In the genomic region with DNA sequence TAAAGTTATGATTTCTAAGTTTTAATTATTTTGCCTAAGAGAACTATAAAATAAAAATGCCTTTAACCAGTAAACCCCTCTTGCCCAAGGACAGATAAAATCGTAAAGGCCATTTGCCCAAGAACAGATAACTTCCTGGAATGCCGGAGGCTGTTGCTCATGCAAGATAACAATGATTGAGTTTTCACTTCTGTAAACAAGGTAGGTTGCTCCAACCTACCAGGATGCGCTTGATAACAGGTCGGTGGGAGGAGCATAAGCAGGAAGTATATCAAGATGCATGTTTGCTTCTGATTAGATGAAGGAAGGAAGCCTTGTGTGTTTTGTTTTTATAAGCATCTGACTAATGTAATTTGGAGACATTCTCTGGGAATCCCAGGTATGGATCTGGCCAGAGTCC, we compare ENCODE assay signal across 23 mouse cellular contexts. TPM values are rescaled to one million over a fixed set of nuclear protein-coding genes. Genes with fewer than 3 reads are reported as not detected.
DNase-seq lines count a peak whose midpoint lies in the region; ATAC-seq and TF ChIP-seq lines count a peak whose summit lies in the region.
"Had no signal": no experiment of that assay in that cellular context is flagged by ENCODE, and none has a peak within 500 bp of the region (broad histone marks: within the 10 kb centered on the region; RNA-seq: fewer than 3 reads in every experiment).

No protein-coding gene starts in this region.

- no peak for TF ChIP-seq CTCF in lung, postnatal 0 days (IDR thresholded peaks at IDR 0.05)
- TF ChIP-seq CTCF in liver, embryonic 14.5 days (IDR thresholded peaks at IDR 0.05; ENCODE audit: low read depth) = no peak

- no peaks in the 10 kb centered on the region for H3K36me3 ChIP-seq in lung, postnatal 0 days (ENCODE audit: insufficient read depth, low read length)
- H3K36me3 ChIP-seq in liver, embryonic 14.5 days (replicated peaks; ENCODE audit: control insufficient read depth, insufficient read depth, low read depth) = no peaks in the 10 kb centered on the region
- H3K36me3 ChIP-seq: embryonic facial prominence, embryonic 13.5 days; forebrain, embryonic 15.5 days; heart, embryonic 12.5 days; midbrain, embryonic 12.5 days had no signal

- H3K9ac ChIP-seq in lung, postnatal 0 days (replicated peaks; ENCODE audit: low read depth) = no peak overlapping the region
- H3K9ac ChIP-seq in liver, embryonic 14.5 days (replicated peaks) = no peak overlapping the region
- H3K9ac ChIP-seq: embryonic facial prominence, embryonic 13.5 days; forebrain, embryonic 15.5 days; heart, embryonic 12.5 days; midbrain, embryonic 12.5 days had no signal

- WGBS in lung, postnatal 0 days = 32% methylated on average over 4 of the region's 4 CpGs
- 10% methylated on average over 4 of the region's 4 CpGs for WGBS in liver, embryonic 14.5 days (ENCODE audit: insufficient replicate concordance)

- H3K4me2 ChIP-seq in lung, postnatal 0 days (replicated peaks; ENCODE audit: low read depth, low read length) = no peak overlapping the region
- no peak overlapping the region for H3K4me2 ChIP-seq in liver, embryonic 14.5 days (ENCODE audit: low read depth)
- H3K4me2 ChIP-seq: embryonic facial prominence, embryonic 13.5 days; forebrain, embryonic 15.5 days; heart, embryonic 12.5 days; midbrain, embryonic 12.5 days had no signal

- ATAC-seq in lung, postnatal 0 days = peak; percentile 65
- 0 out of 2 replicates have a peak, but pooled peaks have one; percentile 16 for ATAC-seq in common myeloid progenitor, adult 5-6 weeks (replicated peaks; ENCODE audit: low read depth, poor library complexity, severe bottlenecking)
- ATAC-seq in liver, embryonic 14.5 days (ENCODE audit: insufficient read depth) = peak; percentile 61; the same call in 1 of the 2 replicates
- peak; percentile 52; the same call in 1 of the 2 replicates for ATAC-seq in megakaryocyte-erythroid progenitor cell, adult 5-6 weeks (replicated peaks; ENCODE audit: low FRiP score, low TSS enrichment, poor library complexity, severe bottlenecking)
- ATAC-seq in activated CD4-positive, CD25-positive, alpha-beta regulatory T cell, adult 4 months = no peak
- ATAC-seq: forebrain, embryonic 15.5 days; hindbrain, postnatal 0 days; intestine, embryonic 16.5 days had no signal

- TF ChIP-seq EP300 in lung, postnatal 0 days (IDR thresholded peaks at IDR 0.05) = peak; percentile 93
- TF ChIP-seq EP300 in liver, embryonic 14.5 days (IDR thresholded peaks at IDR 0.05; ENCODE audit: low read depth) = peak; percentile 69

- H3K4me1 ChIP-seq in lung, postnatal 0 days (ENCODE audit: insufficient read depth, low read depth, low read length) = no peaks in the 10 kb centered on the region
- peaks cover 13% of the 10 kb centered on the region in 2 experiments for H3K4me1 ChIP-seq in liver, embryonic 14.5 days (replicated peaks; ENCODE audit: control insufficient read depth in 2 of 2, insufficient read depth in 2 of 2, low read length in 1 of 2)
- H3K4me1 ChIP-seq: embryonic facial prominence, embryonic 13.5 days; forebrain, embryonic 15.5 days; heart, embryonic 12.5 days; midbrain, embryonic 12.5 days had no signal

- no peaks in the 10 kb centered on the region for H3K27me3 ChIP-seq in lung, postnatal 0 days (replicated peaks; ENCODE audit: insufficient read depth, low read length)
- H3K27me3 ChIP-seq in liver, embryonic 14.5 days (ENCODE audit: control insufficient read depth, insufficient read depth, low read length) = no peaks in the 10 kb centered on the region
- H3K27me3 ChIP-seq: embryonic facial prominence, embryonic 13.5 days; forebrain, embryonic 15.5 days; heart, embryonic 12.5 days; midbrain, embryonic 12.5 days had no signal

- no peak overlapping the region for H3K4me3 ChIP-seq in lung, postnatal 0 days (ENCODE audit: low read depth, low read length)
- no peak overlapping the region for H3K4me3 ChIP-seq in liver, embryonic 14.5 days (ENCODE audit: insufficient read depth in 1 of 2, low read depth in 2 of 2, low read length in 2 of 2)
- H3K4me3 ChIP-seq: embryonic facial prominence, embryonic 13.5 days; forebrain, embryonic 15.5 days; heart, embryonic 12.5 days; left cerebral cortex, adult 2 months; midbrain, embryonic 12.5 days had no signal

- peak; percentile 64 for DNase-seq in lung, postnatal 0 days (ENCODE audit: low spot score)
- no peak for DNase-seq in lung, postnatal 4 days
- no peak for DNase-seq in liver, embryonic 14.5 days (ENCODE audit: low read depth in 3 of 3, low spot score in 3 of 3)
- no peak for DNase-seq in layer of hippocampus, postnatal 10 days (ENCODE audit: low spot score in 2 of 2)
- DNase-seq: adrenal gland, adult 8-10 months; cerebellum, adult 18-20 months; cerebellum, postnatal 14 days; embryo, embryonic 11 days; heart, postnatal 10 days; kidney, adult 9 months; kidney, postnatal 25 days; thymus, adult 18-20 months; thymus, postnatal 4 days had no signal

- no peak overlapping the region for H3K27ac ChIP-seq in lung, postnatal 0 days (ENCODE audit: low read length)
- H3K27ac ChIP-seq in liver, embryonic 14.5 days = no peak overlapping the region; the same call in 1 of the 2 replicates
- H3K27ac ChIP-seq: embryonic facial prominence, embryonic 13.5 days; forebrain, embryonic 15.5 days; hindbrain, postnatal 0 days; left cerebral cortex, adult 2 months; midbrain, embryonic 12.5 days had no signal

- no peaks in the 10 kb centered on the region for H3K9me3 ChIP-seq in lung, postnatal 0 days (ENCODE audit: low read length)
- H3K9me3 ChIP-seq in liver, embryonic 14.5 days (ENCODE audit: control insufficient read depth, low read length) = no peaks in the 10 kb centered on the region
- H3K9me3 ChIP-seq: embryonic facial prominence, embryonic 13.5 days; forebrain, embryonic 15.5 days; heart, embryonic 12.5 days; midbrain, embryonic 12.5 days had no signal

RNA-seq across cellular contexts. Expression of a gene that starts 13.2 kb away (rescaled TPM):
- 5.6 and 6.0 TPM in 2 replicates for polyA plus RNA-seq in lung, postnatal 0 days (2015; fragmentation: Nextera tagmentation; extraction: Ambion mirVana)
- total RNA-seq in common myeloid progenitor, adult 5-6 weeks (2017) = 43.7 and 47.0 TPM in 2 replicates
- 13.5 and 20.5 TPM in 2 replicates for polyA plus RNA-seq in liver, embryonic 14.5 days (2012; rRNA removed)
- polyA plus RNA-seq in liver, embryonic 14.5 days (2014; fragmentation: Nextera tagmentation; extraction: Ambion mirVana) = 30.5 and 31.4 TPM in 2 replicates
- total RNA-seq in megakaryocyte-erythroid progenitor cell, adult 5-6 weeks (2014; fragmentation: Nextera tagmentation) = 59.9 and 65.4 TPM in 2 replicates
- total RNA-seq in megakaryocyte-erythroid progenitor cell, adult 5-6 weeks (2017) = 29.3 and 37.6 TPM in 2 replicates
- 1 to 10 TPM; 1.7 to 2.5 TPM for total RNA-seq in layer of hippocampus, postnatal 10 days (2021)
- 10 to 100 TPM; 13.8 to 26.3 TPM for polyA plus RNA-seq in activated CD4-positive, CD25-positive, alpha-beta regulatory T cell, adult 4 months (2017; shearing (Covaris generic))

RNA-seq across cellular contexts. Expression of a gene that starts 38.1 kb away (rescaled TPM):
- 6.3 and 6.5 TPM in 2 replicates for polyA plus RNA-seq in lung, postnatal 0 days (2015; fragmentation: Nextera tagmentation; extraction: Ambion mirVana)
- total RNA-seq in common myeloid progenitor, adult 5-6 weeks (2017) = 7.5 and 10.9 TPM in 2 replicates
- 2.1 and 2.6 TPM in 2 replicates for polyA plus RNA-seq in liver, embryonic 14.5 days (2012; rRNA removed)
- polyA plus RNA-seq in liver, embryonic 14.5 days (2014; fragmentation: Nextera tagmentation; extraction: Ambion mirVana) = 4.4 and 4.6 TPM in 2 replicates
- total RNA-seq in megakaryocyte-erythroid progenitor cell, adult 5-6 weeks (2014; fragmentation: Nextera tagmentation) = 11.3 and 13.3 TPM in 2 replicates
- total RNA-seq in megakaryocyte-erythroid progenitor cell, adult 5-6 weeks (2017) = 6.2 and 7.8 TPM in 2 replicates
- total RNA-seq in layer of hippocampus, postnatal 10 days (2021) = 10 to 100 TPM; 28.6 to 31.0 TPM
- 1 to 10 TPM; 1.8 to 2.6 TPM for polyA plus RNA-seq in activated CD4-positive, CD25-positive, alpha-beta regulatory T cell, adult 4 months (2017; shearing (Covaris generic))

Comparison
In these comparisons a context has a peak if more than half of its experiments do, and no peak if none do; other contexts are left out.
1. RNA of a gene that starts 13.2 kb away (total RNA-seq): 29.3 to 65.4 TPM in megakaryocyte-erythroid progenitor cell, adult 5-6 weeks and 43.7 to 47.0 TPM in common myeloid progenitor, adult 5-6 weeks; 1.7 to 2.5 TPM in layer of hippocampus, postnatal 10 days; every median in the first group is over 4 times any median in the second.